Mouse (Mus musculus): ENCODE results near the gene Ppox.

Ppox gene

DNA sequence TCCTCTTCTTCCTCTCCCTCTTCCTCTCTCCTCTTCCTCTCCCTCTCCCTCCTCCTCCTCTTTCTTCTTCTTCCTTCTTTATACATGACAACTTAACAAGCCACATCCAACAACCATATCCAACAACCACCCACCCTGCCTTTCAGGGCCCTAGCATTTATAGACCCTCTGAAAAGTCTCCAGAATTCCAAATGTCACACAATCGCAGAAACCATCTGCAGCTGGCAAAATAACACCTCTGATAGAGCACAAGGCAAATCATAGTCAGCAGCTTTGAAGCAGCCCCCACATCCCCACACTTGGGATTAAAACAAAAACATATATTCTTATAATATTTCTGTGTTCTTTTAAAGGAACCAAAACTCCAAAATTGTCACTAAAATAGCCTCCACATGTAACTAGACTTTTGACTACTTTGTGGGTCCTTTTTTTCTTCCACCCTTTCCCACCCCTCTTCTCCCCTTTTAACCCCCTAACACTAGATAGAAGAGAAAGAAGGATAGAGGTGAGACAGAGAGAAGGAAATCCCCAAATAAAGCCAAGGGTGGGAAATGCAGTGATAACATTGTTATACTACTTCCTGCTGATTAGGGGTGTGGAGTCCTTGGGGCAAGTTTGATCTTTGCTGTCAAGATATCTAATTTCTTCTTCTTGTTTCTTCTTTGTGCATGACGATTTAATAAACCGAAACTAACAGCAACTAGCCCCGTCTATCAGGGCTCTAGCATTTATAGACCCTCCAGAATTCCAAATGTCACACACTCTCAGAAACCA is 14.8 kb downstream of the Ppox start:
- peak in 1 of 2 experiments; percentile 71 for DNase-seq (ENCODE audit: low spot score in 2 of 2)

DNA sequence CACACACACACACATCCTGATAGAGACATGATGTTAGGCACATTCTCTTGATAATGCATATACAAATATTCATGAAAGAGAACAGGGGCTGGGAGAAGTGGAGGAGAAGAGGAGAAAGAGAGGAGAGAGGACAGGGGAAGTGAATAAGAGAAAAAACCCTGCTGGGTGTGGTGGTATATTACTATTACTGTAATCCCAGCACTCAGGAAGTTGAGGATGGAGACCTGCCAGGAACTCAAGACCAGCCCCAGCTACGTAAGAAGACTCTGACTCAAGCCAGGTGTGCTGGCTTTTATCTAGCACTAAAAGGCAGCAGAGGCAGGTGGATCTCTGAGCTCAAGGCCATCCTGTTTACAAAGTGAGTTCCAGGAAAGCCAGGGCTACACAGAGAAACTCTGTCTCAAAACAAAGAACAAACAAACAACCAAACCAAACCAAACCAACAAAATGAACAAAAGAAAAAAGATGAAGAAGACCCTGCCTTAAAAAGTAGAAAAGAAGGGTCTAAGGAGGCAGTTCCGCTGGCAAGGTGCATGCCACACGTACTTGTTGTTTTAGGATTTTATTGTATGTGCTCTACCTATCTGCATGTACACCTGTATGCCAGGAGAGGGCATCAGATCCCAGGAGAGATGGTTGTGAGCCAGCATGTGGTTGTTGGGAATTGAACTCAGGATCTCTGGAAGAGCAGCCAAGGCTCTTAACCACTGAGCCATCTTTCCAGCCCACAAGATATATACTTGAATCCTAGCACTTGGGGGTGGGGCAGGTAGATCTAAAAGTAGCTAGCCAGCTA is 17.1 kb downstream of the Ppox start:
- DNase-seq (ENCODE audit: low spot score in 2 of 2), result no peak

DNA sequence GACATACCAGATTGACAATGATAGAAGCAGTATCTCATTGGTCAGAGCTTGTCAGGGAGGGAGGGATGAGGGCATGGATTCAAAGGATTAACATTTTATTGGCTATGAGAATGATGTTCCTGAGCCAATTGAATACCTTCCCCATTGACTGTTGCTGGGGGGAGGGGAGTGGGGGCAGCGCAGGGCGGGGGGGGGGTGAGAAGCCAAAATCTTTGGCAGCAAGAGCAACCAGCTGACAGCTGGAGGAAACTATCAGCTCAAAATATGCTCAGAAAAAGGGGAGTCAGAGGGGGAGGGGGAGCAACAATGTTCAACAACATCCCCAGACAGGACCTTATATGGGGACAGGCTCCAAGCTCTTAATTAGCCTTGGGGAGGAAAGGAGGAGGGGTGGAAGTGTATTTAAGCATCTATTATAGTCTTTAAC is 17.8 kb downstream of the Ppox start:
- DNase-seq (ENCODE audit: low spot score in 2 of 2), result peak in 1 of 2 experiments; percentile 54

DNA sequence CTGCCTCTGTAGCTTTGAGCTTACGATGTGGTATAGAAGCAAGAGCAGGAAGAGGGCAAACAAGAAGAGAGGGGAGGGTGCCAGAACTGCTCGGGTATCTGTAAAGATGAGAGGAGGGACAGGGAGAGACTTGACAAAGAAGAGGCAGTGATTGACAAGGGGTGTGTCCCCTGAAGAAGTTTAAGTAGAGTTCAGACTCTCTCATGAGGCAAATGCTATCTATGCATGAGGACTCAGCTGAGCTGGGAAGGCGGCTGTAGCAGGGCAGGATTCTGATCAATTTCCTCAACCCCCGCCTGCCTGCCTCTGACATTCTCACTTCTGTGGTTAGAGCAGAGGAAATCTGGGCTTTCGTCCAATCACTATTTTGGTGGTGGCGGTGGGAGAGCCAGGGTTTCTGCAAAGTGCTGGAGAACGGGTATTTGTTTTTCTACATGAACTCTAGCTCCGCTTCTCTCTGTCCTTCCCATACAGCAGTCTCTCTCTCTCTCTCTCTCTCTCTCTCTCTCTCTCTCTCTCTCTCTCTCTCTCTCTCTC is 18.3 kb downstream of the Ppox start:
- peak; percentile 85 to 92 for DNase-seq (ENCODE audit: low spot score in 2 of 2)

DNA sequence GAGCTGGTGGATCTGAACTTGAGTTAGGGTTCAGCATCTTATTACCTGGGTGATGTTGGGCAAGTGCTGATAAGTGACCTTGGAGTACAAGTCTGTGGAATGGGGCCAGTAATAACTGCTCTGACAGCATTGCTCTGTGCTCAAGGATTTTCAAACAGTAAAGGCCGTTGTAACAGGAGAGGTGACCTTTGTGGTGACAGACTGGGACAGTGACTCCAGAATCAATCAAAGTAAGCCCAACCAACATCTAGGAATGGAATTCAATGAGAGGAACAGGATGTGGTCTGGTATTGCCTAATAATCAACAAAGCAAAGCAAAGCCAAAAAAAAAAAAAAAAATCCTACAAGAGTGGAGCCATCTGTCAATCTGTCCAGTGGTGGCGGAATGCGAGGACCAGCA is 20.7 kb downstream of the Ppox start:
- DNase-seq (ENCODE audit: low spot score in 2 of 2), result no peak

DNA sequence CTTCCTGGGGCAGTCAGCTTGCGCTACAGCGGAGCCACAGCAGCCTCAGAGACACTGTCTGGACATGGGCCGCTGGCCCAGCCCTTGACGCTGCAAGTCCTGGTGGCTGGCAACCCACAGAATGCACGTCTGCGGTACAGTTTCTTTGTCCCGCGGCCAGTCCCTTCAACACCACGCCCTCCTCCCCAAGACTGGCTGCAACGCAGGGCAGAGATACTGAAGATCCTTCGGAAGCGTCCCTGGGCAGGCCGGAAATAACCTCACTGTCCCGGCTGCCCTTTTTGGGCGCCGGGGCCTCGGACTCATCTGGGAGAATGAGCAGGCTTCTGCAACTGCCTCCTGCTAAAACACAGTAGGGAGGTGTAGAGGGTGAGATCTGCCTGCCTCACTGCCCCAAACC is 22.1 kb downstream of the Ppox start:
- no peak for DNase-seq (ENCODE audit: low spot score in 2 of 2)

DNA sequence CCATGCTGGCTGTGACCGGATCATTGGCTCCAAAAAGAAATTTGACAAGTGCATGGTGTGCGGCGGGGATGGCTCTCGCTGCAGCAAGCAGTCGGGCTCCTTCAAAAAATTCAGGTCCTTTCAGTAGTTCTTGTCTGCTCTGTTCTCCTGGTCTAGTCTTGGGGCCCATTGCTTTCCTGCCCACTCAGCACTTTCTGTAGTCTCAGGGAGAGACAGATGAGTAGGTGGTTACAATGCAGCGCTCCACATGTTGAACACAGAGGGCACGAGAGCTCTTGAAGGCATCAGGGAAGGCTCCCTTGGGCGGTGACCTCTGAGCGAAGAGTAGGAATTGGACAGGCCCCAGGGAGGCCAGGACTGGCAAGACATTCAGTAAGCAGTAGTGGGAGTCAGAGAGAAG is 23.2 kb downstream of the Ppox start:
- no peak for DNase-seq (ENCODE audit: low spot score in 2 of 2)

DNA sequence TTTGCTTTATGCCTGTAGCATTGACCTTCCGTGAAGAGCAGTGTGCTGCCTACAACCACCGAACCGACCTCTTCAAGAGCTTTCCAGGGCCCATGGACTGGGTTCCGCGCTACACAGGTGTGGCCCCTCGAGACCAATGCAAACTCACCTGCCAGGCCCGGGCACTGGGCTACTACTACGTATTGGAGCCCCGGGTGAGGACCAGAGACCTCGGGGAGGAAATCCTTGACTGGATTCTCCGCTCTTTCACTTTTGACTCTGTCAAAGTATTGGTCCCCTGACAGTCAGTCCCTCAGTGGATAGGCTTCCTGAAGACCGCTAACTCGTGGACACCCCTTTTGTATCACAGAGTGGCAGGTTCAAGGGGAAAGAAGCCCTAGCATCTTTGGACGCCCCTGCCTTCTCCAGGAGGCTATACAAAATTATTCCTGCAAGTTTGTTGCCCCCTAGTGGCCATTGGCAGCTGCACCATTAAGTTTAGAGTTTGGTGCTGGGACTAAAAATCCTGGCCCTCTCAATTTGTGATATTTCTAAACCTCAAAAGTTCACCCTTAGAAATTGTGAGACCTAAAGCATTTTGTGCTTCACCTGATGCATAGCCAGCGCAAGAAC is 23.9 kb downstream of the Ppox start:
- DNase-seq (ENCODE audit: low spot score in 2 of 2), result peak; percentile 61 to 69

DNA sequence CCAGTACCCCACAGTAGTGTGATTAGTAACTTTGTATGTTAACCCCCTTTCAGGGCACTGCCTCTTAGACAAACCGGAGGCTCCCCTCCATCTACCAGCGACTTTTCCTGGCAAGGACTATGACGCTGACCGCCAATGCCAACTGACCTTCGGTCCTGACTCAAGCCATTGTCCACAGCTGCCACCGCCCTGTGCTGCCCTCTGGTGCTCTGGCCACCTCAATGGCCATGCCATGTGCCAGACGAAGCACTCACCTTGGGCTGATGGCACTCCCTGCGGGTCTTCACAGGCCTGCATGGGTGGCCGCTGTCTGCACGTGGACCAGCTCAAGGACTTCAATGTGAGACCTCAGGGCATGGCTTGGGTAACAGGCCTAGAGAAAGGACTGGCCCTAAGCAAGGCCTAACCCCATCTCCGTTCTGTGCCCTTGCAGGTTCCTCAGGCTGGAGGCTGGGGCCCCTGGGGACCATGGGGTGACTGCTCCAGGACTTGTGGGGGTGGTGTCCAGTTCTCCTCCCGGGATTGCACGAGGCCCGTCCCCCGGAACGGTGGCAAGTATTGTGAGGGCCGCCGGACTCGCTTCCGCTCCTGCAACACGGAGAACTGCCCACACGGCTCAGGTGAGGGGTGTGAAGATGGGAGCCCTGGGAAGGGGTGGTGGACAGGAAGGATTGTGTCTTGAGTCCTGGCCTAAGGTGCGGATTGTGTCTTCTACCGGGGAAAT is 24.7 kb downstream of the Ppox start:
- no peak for DNase-seq (ENCODE audit: low spot score in 2 of 2)

DNA sequence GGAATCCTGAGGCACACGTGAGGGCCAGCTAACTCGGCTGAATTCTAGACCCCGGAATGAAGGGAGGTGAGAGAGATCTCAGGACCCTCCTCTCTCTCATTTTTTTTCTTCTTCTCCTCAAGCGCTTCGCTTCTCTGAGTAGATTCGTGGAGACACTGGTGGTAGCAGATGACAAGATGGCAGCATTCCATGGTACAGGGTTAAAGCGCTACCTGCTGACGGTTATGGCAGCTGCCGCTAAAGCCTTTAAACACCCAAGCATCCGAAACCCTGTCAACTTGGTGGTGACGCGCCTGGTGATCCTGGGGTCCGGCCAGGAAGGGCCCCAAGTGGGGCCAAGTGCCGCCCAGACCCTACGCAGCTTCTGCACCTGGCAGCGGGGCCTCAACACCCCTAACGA is 28.6 kb downstream of the Ppox start:
- DNase-seq (ENCODE audit: low spot score in 2 of 2), result no peak

DNA sequence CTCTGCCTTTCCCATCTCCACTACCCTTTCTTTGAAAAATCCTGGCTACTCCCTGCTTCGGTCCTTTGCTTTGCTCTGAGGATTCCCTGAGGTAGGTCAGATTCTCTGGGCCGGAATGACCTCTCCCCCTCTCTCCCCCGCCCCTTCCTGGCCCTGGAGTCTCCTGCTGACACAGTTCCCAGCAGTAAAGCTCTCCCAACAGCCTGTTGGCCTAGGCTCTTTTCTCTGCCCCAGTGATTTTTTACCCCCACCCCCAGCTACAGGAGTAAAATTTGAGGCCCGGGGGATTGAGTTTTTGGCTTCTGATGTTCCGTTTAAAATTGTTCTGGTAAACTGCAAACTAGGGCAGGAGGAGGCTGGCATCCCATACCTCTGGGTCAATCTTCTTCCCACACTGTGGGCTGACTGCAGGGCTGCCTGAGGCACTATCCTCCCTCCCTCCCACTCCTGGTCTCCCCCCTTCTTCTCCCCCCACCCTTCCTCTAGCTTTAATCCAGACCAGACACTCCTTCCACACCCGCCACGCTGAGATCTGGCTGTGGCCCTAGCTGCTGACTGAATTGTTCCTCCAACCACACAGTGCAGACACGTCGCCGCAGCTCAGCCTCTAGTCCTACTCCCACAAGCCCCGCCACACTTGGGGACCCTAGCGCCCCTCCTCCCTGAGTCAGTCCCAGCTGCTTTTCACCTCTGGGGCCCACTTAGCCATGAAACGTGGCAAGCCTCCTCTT is 29.2 kb downstream of the Ppox start:
- DNase-seq (ENCODE audit: low spot score in 2 of 2), result no peak

DNA sequence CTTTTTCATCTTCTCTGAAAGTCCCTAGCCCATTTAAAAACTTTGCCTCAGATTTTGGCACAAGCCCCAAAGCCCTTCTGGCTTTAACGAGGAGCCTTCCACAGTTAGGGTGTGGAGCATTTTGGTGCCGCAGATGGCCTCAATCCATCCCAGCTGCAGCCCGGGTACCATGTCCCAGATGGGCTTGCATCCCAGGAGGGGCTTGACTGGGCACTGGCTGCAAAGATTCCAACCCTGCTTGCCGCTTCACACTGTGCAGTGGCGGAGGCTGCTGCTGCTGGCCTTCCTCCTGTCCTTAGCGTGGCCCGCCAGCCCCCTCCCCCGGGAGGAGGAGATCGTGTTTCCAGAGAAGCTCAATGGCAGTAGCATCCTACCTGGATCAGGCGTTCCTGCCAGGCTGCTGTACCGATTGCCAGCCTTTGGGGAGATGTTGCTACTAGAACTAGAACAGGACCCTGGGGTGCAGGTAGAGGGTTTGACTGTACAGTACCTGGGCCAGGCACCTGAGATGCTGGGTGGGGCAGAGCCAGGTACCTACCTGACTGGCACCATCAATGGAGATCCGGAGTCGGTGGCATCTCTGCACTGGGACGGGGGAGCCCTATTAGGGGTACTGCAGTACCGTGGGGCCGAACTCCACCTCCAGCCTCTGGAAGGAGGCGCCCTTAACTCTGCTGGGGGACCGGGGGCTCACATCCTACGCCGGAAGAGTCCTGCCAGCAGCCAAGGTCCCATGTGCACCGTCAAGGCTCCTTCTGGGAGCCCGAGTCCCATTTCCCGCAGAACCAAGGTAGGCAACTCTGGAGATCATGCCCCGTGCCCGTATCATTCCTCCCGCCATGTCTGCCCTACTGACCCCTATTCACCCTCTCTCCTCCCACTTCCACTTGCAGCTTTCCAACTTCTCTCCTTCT is 30.0 kb downstream of the Ppox start, which contains the start of gene Ndufs2:
Ndufs2 (minus strand) TSS at position 709 of the 914 bp plus-strand sequence.
- no peak for DNase-seq (ENCODE audit: low spot score in 2 of 2)

DNA sequence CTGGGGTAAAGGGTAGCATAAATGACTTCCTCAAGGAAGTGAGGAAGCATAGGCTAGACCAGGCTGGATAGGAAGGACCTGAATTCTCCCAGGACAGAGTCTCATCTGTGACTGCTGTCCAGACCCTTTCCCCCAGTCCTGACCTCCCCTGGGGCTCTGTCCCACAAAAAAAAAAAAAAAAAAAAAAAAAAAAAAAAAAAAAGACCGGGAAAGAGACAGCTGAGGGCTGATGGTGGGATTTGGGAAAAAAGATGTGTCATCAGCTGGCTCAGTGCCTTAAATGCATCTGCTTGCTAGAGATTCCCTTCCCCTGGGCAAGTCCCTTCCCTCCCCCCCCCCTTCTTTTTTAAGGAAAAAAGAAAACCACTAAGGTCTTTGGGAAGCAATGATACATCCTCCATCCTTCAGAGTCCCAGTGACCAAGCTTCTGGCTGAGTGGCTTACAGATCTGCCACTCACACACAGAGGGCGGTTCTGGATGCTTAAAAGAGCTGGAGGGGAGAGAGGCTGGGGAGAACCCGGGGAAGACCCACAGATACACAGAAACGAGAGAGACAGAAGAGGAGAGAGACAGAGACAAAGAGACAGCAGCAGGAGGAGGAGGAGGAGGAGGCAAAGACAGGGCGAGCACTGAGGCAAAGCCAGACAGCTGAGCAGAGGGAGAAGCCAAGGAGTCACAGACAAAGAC is 30.9 kb downstream of the Ppox start, which contains the start of gene Adamts4:
Adamts4 (plus strand) TSS at position 509 of the 688 bp plus-strand sequence.
- DNase-seq (ENCODE audit: low spot score in 2 of 2), result peak in 1 of 2 experiments; percentile 61

DNA sequence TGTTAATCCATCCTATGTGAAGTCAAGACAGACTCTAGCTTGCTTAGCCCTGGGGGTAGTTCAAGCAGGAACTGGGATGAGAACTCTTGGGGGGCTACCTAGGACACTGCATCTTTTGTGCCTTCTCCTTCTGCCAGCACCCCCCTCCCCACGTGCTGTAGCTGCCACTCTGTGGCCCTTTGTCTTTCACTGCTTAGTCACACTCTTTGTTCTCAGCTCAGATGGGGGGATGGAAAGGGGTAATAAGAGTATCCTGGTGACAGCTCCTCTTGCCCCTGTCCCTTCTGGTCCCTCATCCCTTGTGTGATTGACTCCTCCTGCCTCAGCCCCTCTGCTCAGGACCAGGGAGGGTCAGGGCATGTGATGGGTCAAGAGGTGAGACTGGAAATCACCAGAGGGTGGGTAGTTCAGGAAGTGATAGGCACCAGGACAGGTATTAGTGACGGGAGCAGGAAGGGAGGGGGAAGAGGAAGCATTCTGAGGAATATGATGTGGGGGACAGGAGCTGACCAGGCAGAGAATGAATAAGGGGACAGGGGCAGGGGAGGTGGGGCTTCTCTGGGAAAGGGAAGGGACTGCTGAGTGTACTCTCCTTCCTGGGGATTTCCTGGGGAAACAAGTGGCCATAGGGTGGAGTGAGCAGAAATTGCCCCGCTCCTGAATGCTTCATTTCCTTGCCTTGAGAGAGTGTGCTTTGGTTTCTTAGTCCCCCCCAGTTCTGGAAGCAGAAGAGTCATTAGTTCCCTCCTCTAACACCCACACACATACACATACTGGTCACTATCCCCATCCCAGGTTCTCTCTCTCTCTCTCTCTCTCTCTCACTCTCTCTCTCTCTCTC is 32.4 kb downstream of the Ppox start:
- no peak for DNase-seq (ENCODE audit: low spot score in 2 of 2)

DNA sequence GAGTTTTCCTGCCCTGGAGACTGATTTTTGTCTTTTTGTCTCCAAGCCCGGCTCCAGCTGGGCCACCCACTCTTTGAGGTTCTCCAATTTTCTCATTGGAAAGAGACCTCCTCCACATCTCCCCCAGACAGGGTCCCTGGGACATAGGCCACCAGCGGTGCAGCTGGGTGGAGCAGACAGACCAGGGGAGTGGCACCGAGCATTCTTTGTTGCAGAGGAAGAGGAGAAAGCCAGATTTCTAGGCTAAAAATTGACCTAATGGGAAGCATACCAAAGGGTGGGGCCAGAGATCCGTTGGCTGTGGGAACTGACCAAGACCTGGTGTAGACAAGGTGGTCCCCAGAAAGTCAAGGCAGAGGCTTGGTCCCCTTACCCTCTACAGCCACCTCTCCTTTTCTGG is 33.1 kb downstream of the Ppox start:
- DNase-seq (ENCODE audit: low spot score in 2 of 2), result no peak

DNA sequence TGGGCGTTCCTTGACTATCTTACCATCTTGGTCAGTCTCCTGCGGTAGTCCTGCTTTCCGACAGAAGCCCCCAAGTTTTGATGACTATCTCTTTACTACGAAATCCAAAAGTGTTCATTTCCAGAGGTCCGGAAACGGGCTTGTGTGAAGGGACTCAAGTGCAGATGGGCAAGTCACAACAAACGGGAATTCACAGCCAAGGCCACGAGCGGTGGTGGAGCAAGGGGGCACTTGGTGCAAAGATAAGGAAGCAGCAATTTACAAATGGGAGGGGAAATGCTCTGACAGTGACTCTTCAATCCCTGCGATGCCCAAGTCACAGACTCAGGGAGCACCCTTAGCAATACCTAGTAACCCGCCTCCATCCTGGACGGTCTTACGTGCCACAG is 33.5 kb downstream of the Ppox start:
- no peak for DNase-seq (ENCODE audit: low spot score in 2 of 2)

DNA sequence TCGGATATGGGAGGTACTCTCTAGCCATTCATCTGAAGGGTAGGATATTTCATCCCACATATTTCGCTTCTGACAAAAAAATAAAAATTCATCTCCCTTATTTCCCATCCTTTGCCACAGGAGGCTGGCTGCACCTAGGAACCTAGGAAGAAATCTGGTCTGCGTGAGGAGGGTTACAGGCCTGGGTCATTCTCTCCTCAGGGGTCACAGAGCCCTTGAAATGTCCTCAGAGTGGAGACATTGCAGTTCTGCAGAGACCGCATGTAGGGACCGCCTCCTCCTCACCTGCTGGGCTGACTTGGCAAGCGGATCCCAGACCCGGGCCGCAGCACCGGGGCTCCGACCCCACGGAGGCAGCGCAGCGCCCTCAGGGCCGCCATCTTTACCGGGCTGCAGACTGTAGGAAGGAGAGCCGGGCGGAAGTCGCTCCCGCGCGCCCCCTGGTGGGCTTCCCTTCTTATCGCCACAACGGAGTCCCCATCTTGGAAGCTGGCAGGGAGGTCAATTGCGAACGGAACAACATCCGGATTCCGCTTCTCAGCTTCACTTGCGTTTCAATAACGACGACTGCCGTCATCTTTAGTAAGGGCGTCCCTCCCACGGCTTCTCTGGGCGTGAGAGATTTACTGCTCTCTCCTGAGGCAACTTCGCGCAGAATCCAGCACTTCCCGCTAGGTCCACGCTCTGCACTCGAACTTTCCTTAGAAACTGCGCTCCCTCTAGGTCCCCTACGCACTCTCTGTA is 34.1 kb downstream of the Ppox start:
- DNase-seq (ENCODE audit: low spot score in 2 of 2), result peak; percentile 96 to 98

DNA sequence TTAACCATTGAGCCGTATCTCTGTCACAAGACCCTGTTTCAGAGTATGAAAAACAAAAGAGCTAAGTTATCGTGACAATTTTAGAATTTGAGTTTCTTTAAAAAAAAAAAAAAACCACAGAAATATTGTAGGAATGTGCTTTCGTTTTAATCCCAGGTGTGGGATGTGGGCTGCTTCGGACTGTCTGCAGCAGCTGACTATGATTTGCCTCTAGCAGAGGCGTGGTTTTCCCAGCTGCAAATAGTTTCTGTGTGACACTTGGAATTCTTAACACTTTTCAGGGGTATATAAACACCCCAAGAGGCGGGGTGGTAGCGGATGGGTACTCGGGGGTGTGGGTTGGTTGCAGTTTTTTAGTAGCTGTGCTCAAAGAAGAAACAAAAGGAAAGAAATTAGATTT is 35.6 kb downstream of the Ppox start:
- no peak for DNase-seq (ENCODE audit: low spot score in 2 of 2)

Measured in frontal cortex, postnatal 36 days (tissue).